Mouse (Mus musculus) bone marrow, adult 2 months (tissue): ENCODE measurements around the gene Fastkd2.

ENCODE experiments used
- CTCF ChIP-seq: fragments of 200-500 bp; IDR thresholded peaks from 2 replicates; pipeline ENCODE4 v1.5.1; 2011; ENCODE audit warnings: low read length, control low read depth; ENCODE audit not compliant: control insufficient read depth, insufficient read depth
- POLR2A ChIP-seq: fragments of 200-500 bp; IDR thresholded peaks from 2 replicates; pipeline ENCODE4 v1.6.1; 2011; ENCODE audit warnings: low read depth, mild to moderate bottlenecking, control low read depth, low read length, borderline replicate concordance; ENCODE audit not compliant: control insufficient read depth

DNA sequence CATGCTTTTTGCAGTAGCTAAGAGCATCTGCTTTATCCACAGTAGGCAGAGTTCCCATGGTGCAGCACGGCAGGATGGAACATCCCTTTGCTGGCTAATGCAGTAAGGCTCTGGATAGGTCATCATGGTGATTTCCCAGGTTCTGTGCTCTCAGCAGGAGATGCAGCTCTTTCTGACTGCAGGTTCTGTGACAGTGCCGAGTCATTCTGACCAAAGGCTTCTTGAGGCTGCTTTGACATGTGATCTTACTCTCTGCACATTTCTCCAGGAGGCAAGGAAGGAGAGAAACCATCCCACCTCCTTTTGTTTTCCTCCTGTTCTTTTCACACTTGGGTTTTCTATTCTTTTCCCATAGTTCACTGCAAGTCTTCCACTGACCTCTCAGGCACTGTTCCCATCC lies 25.6 kb downstream of the Fastkd2 start:
- no peak for TF ChIP-seq POLR2A
- TF ChIP-seq CTCF: no peak
